ENCODE assay signal across 12 mouse cellular contexts in the genomic region with DNA sequence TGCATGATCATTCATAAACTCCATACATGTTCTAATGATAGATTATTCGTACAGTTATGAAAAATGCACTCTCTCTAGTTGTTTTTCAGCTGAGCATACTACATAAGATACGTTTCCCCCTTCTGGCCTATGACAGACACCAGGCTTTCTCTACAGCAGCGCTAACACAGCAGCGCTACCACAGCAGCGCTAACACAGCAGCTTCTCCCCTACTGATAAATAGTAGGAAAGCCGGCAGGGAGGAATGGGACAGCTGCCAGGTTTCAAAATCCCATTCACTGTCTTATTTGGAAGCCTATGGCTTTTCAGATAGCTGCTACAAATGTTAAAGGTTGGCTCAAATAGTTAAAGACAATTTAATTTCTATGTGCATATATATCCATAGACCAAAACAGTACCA.
DNase-seq lines count a peak whose midpoint lies in the region; ATAC-seq and TF ChIP-seq lines count a peak whose summit lies in the region.
"Had no signal": no experiment of that assay in that cellular context is flagged by ENCODE, and none has a peak within 500 bp of the region (broad histone marks: within the 10 kb centered on the region; RNA-seq: fewer than 3 reads in every experiment).

No protein-coding gene starts in this region.

- no peaks in the 10 kb centered on the region for H3K9me3 ChIP-seq in hindbrain, embryonic 13.5 days
- H3K9me3 ChIP-seq in hindbrain, embryonic 11.5 days (ENCODE audit: control insufficient read depth, low read length) = no peaks in the 10 kb centered on the region
- H3K9me3 ChIP-seq in midbrain, embryonic 14.5 days (ENCODE audit: control insufficient read depth, low read length) = no peaks in the 10 kb centered on the region
- H3K9me3 ChIP-seq in midbrain, embryonic 11.5 days (ENCODE audit: control insufficient read depth, low read length) = no peaks in the 10 kb centered on the region
- no peaks in the 10 kb centered on the region for H3K9me3 ChIP-seq in intestine, postnatal 0 days (ENCODE audit: control insufficient read depth)
- H3K9me3 ChIP-seq: liver, embryonic 15.5 days had no signal

- DNase-seq in cerebellum, postnatal 10 days = peak; percentile 60 to 66
- DNase-seq in cerebellum, postnatal 36 days = no peak
- DNase-seq in hindbrain, embryonic 11.5 days (ENCODE audit: low spot score) = no peak
- peak; percentile 78 for DNase-seq in midbrain, embryonic 14.5 days
- no peak for DNase-seq in midbrain, embryonic 11.5 days (ENCODE audit: low spot score, missing footprints)
- DNase-seq in lung, postnatal 14 days = peak; percentile 37
- DNase-seq: adrenal gland, adult 2 months; kidney, postnatal 25 days had no signal

- 0 out of 2 replicates have a peak overlapping the region, but pooled peaks have one; percentile 18 for H3K27ac ChIP-seq in hindbrain, embryonic 13.5 days
- H3K27ac ChIP-seq in hindbrain, embryonic 11.5 days (ENCODE audit: low read depth, low read length) = no peak overlapping the region
- no peak overlapping the region for H3K27ac ChIP-seq in midbrain, embryonic 14.5 days (replicated peaks; ENCODE audit: low read depth, low read length)
- no peak overlapping the region for H3K27ac ChIP-seq in midbrain, embryonic 11.5 days (ENCODE audit: low read depth, low read length)
- H3K27ac ChIP-seq in intestine, postnatal 0 days (ENCODE audit: low read depth, low read length) = no peak overlapping the region; the same call in 1 of the 2 replicates
- H3K27ac ChIP-seq: left cerebral cortex, adult 2 months; liver, embryonic 15.5 days had no signal

- H3K36me3 ChIP-seq in hindbrain, embryonic 13.5 days = peaks cover 46% of the 10 kb centered on the region
- no peaks in the 10 kb centered on the region for H3K36me3 ChIP-seq in hindbrain, embryonic 11.5 days (ENCODE audit: control insufficient read depth, insufficient read depth, low read length)
- peaks cover 48% of the 10 kb centered on the region for H3K36me3 ChIP-seq in midbrain, embryonic 14.5 days (ENCODE audit: control insufficient read depth, insufficient read depth, low read length)
- H3K36me3 ChIP-seq in midbrain, embryonic 11.5 days (ENCODE audit: control insufficient read depth, insufficient read depth, low read length) = peaks cover 4% of the 10 kb centered on the region; the same call in 1 of the 2 replicates
- peaks cover 44% of the 10 kb centered on the region for H3K36me3 ChIP-seq in intestine, postnatal 0 days (ENCODE audit: control insufficient read depth, insufficient read depth)

- H3K9ac ChIP-seq in hindbrain, embryonic 13.5 days = no peak overlapping the region
- no peak overlapping the region for H3K9ac ChIP-seq in hindbrain, embryonic 11.5 days (ENCODE audit: low read depth, low read length)
- H3K9ac ChIP-seq in midbrain, embryonic 14.5 days (replicated peaks; ENCODE audit: low read length) = no peak overlapping the region
- H3K9ac ChIP-seq in midbrain, embryonic 11.5 days (ENCODE audit: low read length) = no peak overlapping the region
- no peak overlapping the region for H3K9ac ChIP-seq in intestine, postnatal 0 days (ENCODE audit: low read depth, low read length)
- H3K9ac ChIP-seq: liver, embryonic 15.5 days had no signal

- no peak overlapping the region for H3K4me2 ChIP-seq in hindbrain, embryonic 13.5 days
- no peak overlapping the region for H3K4me2 ChIP-seq in hindbrain, embryonic 11.5 days (replicated peaks; ENCODE audit: low read depth, low read length)
- H3K4me2 ChIP-seq in midbrain, embryonic 14.5 days (ENCODE audit: low read length) = no peak overlapping the region
- H3K4me2 ChIP-seq in midbrain, embryonic 11.5 days = no peak overlapping the region
- H3K4me2 ChIP-seq in intestine, postnatal 0 days (replicated peaks; ENCODE audit: low read depth) = no peak overlapping the region
- H3K4me2 ChIP-seq: liver, embryonic 15.5 days had no signal

- whole genome bisulfite sequencing in hindbrain, embryonic 13.5 days = 56% methylated on average over 6 of the region's 6 CpGs
- 82% methylated on average over 6 of the region's 6 CpGs for WGBS in hindbrain, embryonic 11.5 days
- 56% methylated on average over 6 of the region's 6 CpGs for WGBS in midbrain, embryonic 14.5 days
- WGBS in midbrain, embryonic 11.5 days = 87% methylated on average over 6 of the region's 6 CpGs
- WGBS in intestine, postnatal 0 days = 56% methylated on average over 6 of the region's 6 CpGs

- no peak for TF ChIP-seq CTCF in intestine, postnatal 0 days (IDR thresholded peaks at IDR 0.05; ENCODE audit: low read depth)

- H3K4me1 ChIP-seq in hindbrain, embryonic 13.5 days (replicated peaks) = peaks cover 7% of the 10 kb centered on the region; the same call in 1 of the 2 replicates
- H3K4me1 ChIP-seq in hindbrain, embryonic 11.5 days (replicated peaks; ENCODE audit: control insufficient read depth, insufficient read depth, low read length) = no peaks in the 10 kb centered on the region
- H3K4me1 ChIP-seq in midbrain, embryonic 14.5 days (ENCODE audit: control insufficient read depth, insufficient read depth, low read length) = no peaks in the 10 kb centered on the region
- H3K4me1 ChIP-seq in midbrain, embryonic 11.5 days (ENCODE audit: control insufficient read depth, insufficient read depth, low read length) = no peaks in the 10 kb centered on the region
- H3K4me1 ChIP-seq in intestine, postnatal 0 days (replicated peaks; ENCODE audit: control insufficient read depth, insufficient read depth, low read length) = no peaks in the 10 kb centered on the region
- H3K4me1 ChIP-seq: liver, embryonic 15.5 days had no signal

- ATAC-seq in hindbrain, embryonic 13.5 days (ENCODE audit: low FRiP score) = peak; percentile 65
- ATAC-seq in hindbrain, embryonic 11.5 days (ENCODE audit: low FRiP score) = no peak
- ATAC-seq in midbrain, embryonic 14.5 days (ENCODE audit: low FRiP score, low TSS enrichment) = peak; percentile 20; the same call in 1 of the 2 replicates
- ATAC-seq in midbrain, embryonic 11.5 days (ENCODE audit: low FRiP score) = no peak
- no peak for ATAC-seq in intestine, postnatal 0 days

- H3K27me3 ChIP-seq in hindbrain, embryonic 13.5 days = no peaks in the 10 kb centered on the region
- H3K27me3 ChIP-seq in hindbrain, embryonic 11.5 days (ENCODE audit: control insufficient read depth, insufficient read depth, low read length) = no peaks in the 10 kb centered on the region
- no peaks in the 10 kb centered on the region for H3K27me3 ChIP-seq in midbrain, embryonic 14.5 days (ENCODE audit: control insufficient read depth, insufficient read depth, low read length)
- H3K27me3 ChIP-seq in midbrain, embryonic 11.5 days (ENCODE audit: control insufficient read depth, insufficient read depth, low read length) = no peaks in the 10 kb centered on the region
- no peaks in the 10 kb centered on the region for H3K27me3 ChIP-seq in intestine, postnatal 0 days (replicated peaks; ENCODE audit: control insufficient read depth, insufficient read depth, low read length)
- H3K27me3 ChIP-seq: liver, embryonic 15.5 days had no signal

- H3K4me3 ChIP-seq in hindbrain, embryonic 13.5 days = no peak overlapping the region
- no peak overlapping the region for H3K4me3 ChIP-seq in hindbrain, embryonic 11.5 days (ENCODE audit: low read depth, low read length)
- no peak overlapping the region for H3K4me3 ChIP-seq in midbrain, embryonic 14.5 days (replicated peaks; ENCODE audit: low read depth, low read length)
- H3K4me3 ChIP-seq in midbrain, embryonic 11.5 days (ENCODE audit: low read depth, low read length) = no peak overlapping the region
- H3K4me3 ChIP-seq in intestine, postnatal 0 days (ENCODE audit: low read depth, low read length) = no peak overlapping the region
- H3K4me3 ChIP-seq: left cerebral cortex, adult 2 months; liver, embryonic 15.5 days had no signal

Comparison
In these comparisons a context has a peak if more than half of its experiments do, and no peak if none do; other contexts are left out.
1. DNase-seq: peak in cerebellum, postnatal 10 days (2 of 2), midbrain, embryonic 14.5 days (single experiment) and lung, postnatal 14 days (single experiment); none in cerebellum, postnatal 36 days (0 of 2), hindbrain, embryonic 11.5 days (single experiment) and midbrain, embryonic 11.5 days (single experiment).
2. ATAC-seq: peak in hindbrain, embryonic 13.5 days (single experiment) and midbrain, embryonic 14.5 days (single experiment); none in hindbrain, embryonic 11.5 days (single experiment), midbrain, embryonic 11.5 days (single experiment) and intestine, postnatal 0 days (single experiment).